Mouse (Mus musculus) ES-Bruce4 (cell line): ENCODE measurements at regions not wholly inside any gene's neighbourhood (a gene's known extent, or its start where the extent isn't known, plus 50 kb on each side); places are given as distances from the start of the nearest gene placed in this dataset.

Experiments
- H3K27ac ChIP-seq: 2 replicates; pipeline ENCODE4 v1.5.1; 2012; ENCODE audit warnings: low read length, inconsistent platforms; ENCODE audit not compliant: insufficient read depth
- H3K27me3 ChIP-seq: 2 replicates; pipeline ENCODE4 v1.6.1; 2012; ENCODE audit warnings: mild to moderate bottlenecking, low read length, inconsistent platforms; ENCODE audit not compliant: control insufficient read depth, poor library complexity, insufficient read depth, severe bottlenecking
- H3K36me3 ChIP-seq: 2 replicates; pipeline ENCODE4 v1.6.1; 2012; ENCODE audit warnings: inconsistent platforms, mild to moderate bottlenecking, low read length, moderate library complexity; ENCODE audit not compliant: control insufficient read depth, poor library complexity, insufficient read depth, severe bottlenecking
- H3K4me1 ChIP-seq: one replicate; pipeline ENCODE4 v1.8.1; 2011; ENCODE audit warnings: low read length; ENCODE audit not compliant: control insufficient read depth, insufficient read depth
- H3K4me3 ChIP-seq: 2 replicates; pipeline ENCODE4 v1.5.1; 2011; ENCODE audit warnings: low read depth, mild to moderate bottlenecking, low read length
- H3K9ac ChIP-seq: 2 replicates; pipeline ENCODE4 v1.6.1; 2012; ENCODE audit warnings: low read depth, mild to moderate bottlenecking, inconsistent platforms; ENCODE audit not compliant: poor library complexity, severe bottlenecking
- H3K9me3 ChIP-seq: replicated peaks from 2 replicates; pipeline ENCODE4 v1.6.1; 2012; ENCODE audit warnings: mild to moderate bottlenecking, low read length, inconsistent platforms; ENCODE audit not compliant: control insufficient read depth, poor library complexity, insufficient read depth, severe bottlenecking
- CTCF ChIP-seq: IDR thresholded peaks from one replicate; pipeline ENCODE4 v1.8.1; 2011; ENCODE audit warnings: low read depth, low read length
- EP300 ChIP-seq: IDR thresholded peaks from 2 replicates; pipeline ENCODE4 v1.6.1; 2011; ENCODE audit warnings: low read depth, low read length; ENCODE audit not compliant: insufficient read depth
- POLR2A ChIP-seq: IDR thresholded peaks from one replicate; pipeline ENCODE4 v1.8.1; 2011; ENCODE audit warnings: low read length; ENCODE audit not compliant: insufficient read depth

DNA sequence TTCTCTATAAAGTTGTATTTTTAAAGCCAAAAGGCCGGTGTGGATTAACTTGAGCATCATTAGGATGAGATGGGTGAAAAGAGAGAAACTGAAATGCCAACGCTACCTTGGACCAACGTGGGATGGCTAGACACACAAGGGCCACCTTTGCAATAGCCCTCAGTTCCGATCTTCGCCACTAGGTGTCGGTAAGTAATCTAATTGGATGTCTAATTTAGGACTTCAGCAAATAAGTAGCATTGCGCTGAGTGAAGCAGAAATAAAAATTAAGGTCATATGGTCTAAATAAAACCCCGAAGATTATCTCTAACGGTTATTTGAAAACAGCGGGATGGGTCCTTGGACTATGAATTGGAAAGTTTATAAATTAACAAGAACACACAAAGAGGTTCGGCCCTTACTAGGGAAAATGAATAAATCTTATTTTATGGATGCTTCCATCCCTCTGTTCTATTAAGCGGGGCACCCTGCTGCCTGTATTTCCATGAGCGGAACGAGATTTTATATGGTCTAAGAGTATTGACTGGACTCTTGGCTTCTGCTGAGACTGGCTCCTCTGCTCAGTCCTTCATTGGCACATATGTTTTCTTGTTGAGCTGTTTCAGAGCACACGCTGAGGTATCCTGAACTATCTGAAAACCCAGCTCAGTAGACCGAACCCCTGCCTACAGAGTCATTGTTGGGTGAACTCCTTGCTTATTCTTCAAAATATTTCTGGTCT lies 152.0 kb downstream of the Ifng start:
- TF ChIP-seq CTCF (peak; percentile 60), POLR2A (no peak), EP300 (no peak)
- H3K36me3 ChIP-seq, result no peaks in the 10 kb centered on the region
- H3K9me3 ChIP-seq, result no peaks in the 10 kb centered on the region
- no peaks in the 10 kb centered on the region for H3K27me3 ChIP-seq
- H3K27ac ChIP-seq, result no peak overlapping the region
- no peak overlapping the region for H3K9ac ChIP-seq
- H3K4me3 ChIP-seq, result no peak overlapping the region
- H3K4me1 ChIP-seq, result no peaks in the 10 kb centered on the region

DNA sequence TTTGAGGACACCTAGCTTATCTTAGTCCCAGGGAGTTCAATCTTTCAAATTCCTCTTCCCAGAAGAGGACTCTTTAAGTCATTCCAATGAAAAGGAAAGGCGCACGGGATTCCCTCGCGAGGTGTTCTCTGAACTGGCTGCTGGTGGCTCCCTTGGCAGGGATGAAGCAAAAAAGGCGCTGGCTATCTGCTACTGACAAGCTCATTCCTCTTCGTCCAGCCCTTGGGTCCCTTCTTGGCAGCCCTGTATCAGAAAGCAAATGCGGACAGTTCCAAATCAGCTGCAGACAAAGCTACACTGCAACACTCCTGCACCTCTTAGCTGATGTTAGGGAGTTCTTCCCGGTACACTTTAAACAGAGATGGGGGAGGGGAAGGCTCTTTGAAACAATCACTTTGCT lies 155.4 kb downstream of the Ifng start:
- no peaks in the 10 kb centered on the region for H3K4me1 ChIP-seq
- H3K27me3 ChIP-seq, result no peaks in the 10 kb centered on the region
- no peaks in the 10 kb centered on the region for H3K36me3 ChIP-seq
- H3K4me3 ChIP-seq, result no peak overlapping the region
- no peak for TF ChIP-seq POLR2A
- TF ChIP-seq CTCF, result no peak
- TF ChIP-seq EP300, result no peak
- no peak overlapping the region for H3K9ac ChIP-seq
- no peak overlapping the region for H3K27ac ChIP-seq
- no peaks in the 10 kb centered on the region for H3K9me3 ChIP-seq

DNA sequence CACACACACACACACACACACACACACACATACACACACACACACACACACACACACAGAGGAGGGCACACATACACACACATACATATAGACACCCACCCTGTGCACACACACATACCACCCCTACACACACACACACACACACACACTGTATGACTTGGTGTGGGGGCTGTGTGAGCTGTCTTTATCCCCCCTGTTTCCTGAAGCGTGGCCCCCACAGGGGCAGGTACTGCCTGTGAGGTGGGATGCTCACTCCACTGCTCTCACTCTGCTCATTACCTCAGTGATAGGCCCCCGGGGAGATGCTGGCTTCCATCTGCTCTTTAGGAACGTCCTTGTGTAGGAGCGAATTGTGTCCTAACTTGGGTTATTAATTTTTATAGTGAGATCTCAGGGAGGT lies 157.7 kb downstream of the Ifng start:
- Histone ChIP-seq H3K4me3 (no peak overlapping the region), H3K9ac (no peak overlapping the region), H3K27me3 (no peaks in the 10 kb centered on the region), H3K9me3 (no peaks in the 10 kb centered on the region), H3K36me3 (no peaks in the 10 kb centered on the region), H3K27ac (no peak overlapping the region), H3K4me1 (no peaks in the 10 kb centered on the region)
- TF ChIP-seq EP300 (no peak), CTCF (no peak), POLR2A (no peak)

DNA sequence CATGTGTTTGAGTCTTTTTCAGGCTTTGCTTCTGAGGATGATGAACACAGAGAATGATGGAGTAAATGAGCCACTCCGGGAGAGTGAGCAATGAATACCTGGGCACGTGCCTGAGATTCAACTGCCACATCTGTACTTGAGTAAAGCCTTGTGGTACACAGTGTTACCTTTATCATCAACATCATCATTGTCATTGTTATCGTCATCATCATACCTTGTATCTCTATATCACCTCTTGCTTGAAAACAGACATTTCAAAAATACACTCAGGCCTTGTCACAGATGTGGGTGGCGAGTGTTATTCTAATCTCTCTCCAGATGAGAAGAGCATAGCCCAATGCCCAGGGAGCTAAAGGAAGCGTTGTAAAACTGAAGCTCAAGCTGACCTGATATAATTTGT lies 158.4 kb downstream of the Ifng start:
- Histone ChIP-seq H3K36me3 (no peaks in the 10 kb centered on the region), H3K27me3 (no peaks in the 10 kb centered on the region), H3K4me1 (no peaks in the 10 kb centered on the region), H3K9ac (no peak overlapping the region), H3K27ac (no peak overlapping the region), H3K4me3 (no peak overlapping the region), H3K9me3 (no peaks in the 10 kb centered on the region)
- TF ChIP-seq EP300 (no peak), POLR2A (no peak), CTCF (no peak)

DNA sequence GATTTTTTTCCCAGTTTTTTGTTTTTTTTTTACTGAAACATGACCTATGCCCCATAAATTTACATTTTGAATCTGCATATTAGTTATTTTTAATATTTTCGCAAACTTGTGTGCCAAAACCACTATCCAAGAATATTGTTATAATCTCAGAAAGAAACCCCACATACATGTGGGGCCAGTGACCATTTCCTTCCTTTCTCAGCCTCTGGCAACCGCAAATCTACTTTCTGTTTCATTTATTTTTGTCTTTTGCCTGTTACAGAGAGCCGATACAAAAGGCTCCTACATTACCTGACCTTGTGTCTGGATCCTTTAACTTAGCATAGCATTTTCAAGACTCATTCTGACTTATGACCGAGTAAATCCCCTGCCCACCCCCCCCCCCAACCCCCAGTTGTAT lies 158.8 kb downstream of the Ifng start:
- TF ChIP-seq CTCF, result no peak
- no peak for TF ChIP-seq EP300
- no peak for TF ChIP-seq POLR2A
- H3K9ac ChIP-seq, result no peak overlapping the region
- no peaks in the 10 kb centered on the region for H3K4me1 ChIP-seq
- no peaks in the 10 kb centered on the region for H3K36me3 ChIP-seq
- no peak overlapping the region for H3K4me3 ChIP-seq
- H3K27ac ChIP-seq, result no peak overlapping the region
- H3K27me3 ChIP-seq, result no peaks in the 10 kb centered on the region
- no peaks in the 10 kb centered on the region for H3K9me3 ChIP-seq

DNA sequence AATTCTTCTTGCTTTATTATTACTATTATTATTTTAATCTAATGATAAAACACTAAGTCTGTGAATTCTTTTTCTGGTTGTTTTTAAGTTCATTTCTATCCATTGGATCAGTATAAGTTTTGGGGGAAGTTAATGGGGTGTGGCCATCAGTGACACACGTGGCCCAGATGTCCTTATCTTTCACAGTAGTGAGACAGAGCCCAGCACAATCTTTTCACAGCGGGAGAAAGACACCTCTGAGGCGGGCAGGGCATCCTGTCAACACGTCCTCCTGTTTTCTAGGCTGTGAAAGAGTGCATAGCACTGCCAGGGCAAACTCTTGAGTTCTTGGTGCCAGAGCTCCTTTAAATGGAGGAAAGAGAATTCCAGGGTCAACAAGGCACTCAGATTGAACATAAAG lies 162.1 kb downstream of the Ifng start:
- no peaks in the 10 kb centered on the region for H3K27me3 ChIP-seq
- no peaks in the 10 kb centered on the region for H3K4me1 ChIP-seq
- no peak overlapping the region for H3K9ac ChIP-seq
- H3K36me3 ChIP-seq, result no peaks in the 10 kb centered on the region
- H3K4me3 ChIP-seq, result no peak overlapping the region
- H3K27ac ChIP-seq, result no peak overlapping the region
- no peaks in the 10 kb centered on the region for H3K9me3 ChIP-seq
- TF ChIP-seq EP300 (no peak), CTCF (no peak), POLR2A (no peak)
